Mouse (Mus musculus): ENCODE data around the gene Dot1l. TPM values are rescaled to one million over a fixed set of nuclear protein-coding genes. Genes with fewer than 3 reads are reported as not detected.

Dot1l gene
- 22.3 and 22.4 TPM in 2 replicates for polyA plus RNA-seq (2011; ENCODE audit: insufficient read length, low read depth, missing spikeins)

DNA sequence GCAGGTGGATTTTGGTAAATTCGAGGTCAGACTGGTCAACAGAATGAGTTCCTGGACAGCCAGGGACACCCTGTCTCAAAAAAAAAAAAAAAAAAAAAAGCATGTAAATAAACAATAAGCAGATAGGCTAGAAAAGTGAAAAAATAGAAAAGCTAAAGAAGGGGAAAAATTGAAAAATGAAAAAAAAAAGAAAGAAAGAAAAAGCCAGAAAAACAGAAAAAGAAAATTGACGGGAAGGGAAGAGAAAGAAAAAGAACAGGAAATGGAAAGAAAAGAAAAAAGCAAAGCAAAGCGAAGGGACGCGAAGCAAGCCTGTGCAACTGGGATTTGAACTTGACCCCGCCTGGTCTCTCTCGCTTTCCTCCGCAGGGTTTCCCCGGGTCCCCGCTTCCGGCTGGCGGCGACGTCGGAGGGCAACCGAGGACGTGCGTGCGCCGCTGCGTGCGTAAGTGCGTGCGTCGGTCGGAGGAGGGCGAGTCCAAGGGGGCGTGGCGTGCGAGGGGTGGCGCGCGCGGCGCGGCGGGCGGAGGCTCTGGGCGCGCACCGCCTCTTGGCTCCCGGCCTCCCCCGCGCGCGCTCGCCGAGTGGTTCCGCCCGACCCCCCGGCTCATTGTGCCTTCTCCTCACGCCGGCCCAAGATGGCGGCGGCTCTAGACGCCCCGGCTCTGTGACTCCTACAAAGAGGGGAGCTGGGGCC lies at the start of gene Dot1l:
Gene Dot1l, plus strand, starts transcription at position 613 of the 697 bp plus-strand sequence.
- peak within 1 kb of the TSS; percentile 98 for H3K4me3 ChIP-seq (ENCODE audit: insufficient read depth, low read length)
- peak within 1 kb of the TSS; percentile 15; the same call in 1 of the 2 replicates for H3K27ac ChIP-seq (ENCODE audit: insufficient read depth, low read length)
- peak; percentile 66 for TF ChIP-seq POLR2A (IDR thresholded peaks at IDR 0.05; ENCODE audit: low read depth, low read length)
- no peak for TF ChIP-seq CTCF (IDR thresholded peaks at IDR 0.05; ENCODE audit: borderline replicate concordance, insufficient read depth, low read length)
- H3K4me1 ChIP-seq (ENCODE audit: control insufficient read depth, insufficient read depth, low read length), result peaks cover 19% of the 10 kb centered on the region

DNA sequence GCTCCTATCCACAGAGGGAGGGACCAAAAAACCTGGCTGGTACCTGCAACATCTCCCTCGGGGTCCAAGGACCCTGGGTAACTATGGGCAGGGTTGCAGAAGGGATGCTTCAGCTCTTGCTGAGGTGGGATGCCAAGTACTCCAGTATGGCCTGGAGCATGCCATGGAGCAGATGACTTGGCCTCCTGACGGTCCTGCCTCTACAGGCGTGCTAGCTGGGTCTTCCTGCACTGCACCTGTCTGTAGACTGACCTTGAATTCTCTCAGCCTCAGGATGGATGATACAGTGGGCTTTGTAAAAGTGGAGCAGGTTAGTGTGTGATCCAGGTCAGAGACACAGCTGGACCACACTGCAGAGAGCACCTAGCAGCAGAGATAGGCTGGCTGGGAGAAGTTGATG lies 49.5 kb upstream of the Dot1l start:
- TF ChIP-seq POLR2A (IDR thresholded peaks at IDR 0.05; ENCODE audit: low read depth, low read length) (no peak; the same call in 1 of the 2 replicates), CTCF (IDR thresholded peaks at IDR 0.05; ENCODE audit: borderline replicate concordance, insufficient read depth, low read length) (no peak)
- no peak overlapping the region for H3K27ac ChIP-seq (ENCODE audit: insufficient read depth, low read length)
- no peaks in the 10 kb centered on the region for H3K4me1 ChIP-seq (ENCODE audit: control insufficient read depth, insufficient read depth, low read length)
- H3K4me3 ChIP-seq (ENCODE audit: insufficient read depth, low read length), result no peak overlapping the region

DNA sequence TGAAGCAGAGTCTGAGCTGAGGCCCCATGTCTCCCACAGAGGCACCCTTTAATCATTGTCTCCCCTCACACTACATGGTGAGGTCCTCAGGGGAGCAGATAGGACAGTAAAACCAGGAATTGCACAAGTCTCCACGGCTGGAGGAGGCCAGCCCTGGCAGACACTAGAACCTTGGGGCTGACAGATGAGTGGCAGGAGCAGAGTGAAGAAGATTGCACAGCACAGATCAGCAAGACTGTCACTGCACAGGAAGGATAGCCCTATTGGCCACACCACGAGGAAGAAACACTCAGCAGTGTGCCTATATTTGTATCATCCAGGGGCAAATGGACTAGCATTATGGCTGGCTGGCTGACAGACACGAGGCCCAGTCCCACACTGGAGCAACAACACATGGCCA lies 44.2 kb upstream of the Dot1l start:
- Histone ChIP-seq H3K27ac (ENCODE audit: insufficient read depth, low read length) (no peak overlapping the region), H3K4me3 (ENCODE audit: insufficient read depth, low read length) (no peak overlapping the region), H3K4me1 (ENCODE audit: control insufficient read depth, insufficient read depth, low read length) (no peaks in the 10 kb centered on the region)
- TF ChIP-seq POLR2A (IDR thresholded peaks at IDR 0.05; ENCODE audit: low read depth, low read length) (no peak), CTCF (IDR thresholded peaks at IDR 0.05; ENCODE audit: borderline replicate concordance, insufficient read depth, low read length) (no peak)

DNA sequence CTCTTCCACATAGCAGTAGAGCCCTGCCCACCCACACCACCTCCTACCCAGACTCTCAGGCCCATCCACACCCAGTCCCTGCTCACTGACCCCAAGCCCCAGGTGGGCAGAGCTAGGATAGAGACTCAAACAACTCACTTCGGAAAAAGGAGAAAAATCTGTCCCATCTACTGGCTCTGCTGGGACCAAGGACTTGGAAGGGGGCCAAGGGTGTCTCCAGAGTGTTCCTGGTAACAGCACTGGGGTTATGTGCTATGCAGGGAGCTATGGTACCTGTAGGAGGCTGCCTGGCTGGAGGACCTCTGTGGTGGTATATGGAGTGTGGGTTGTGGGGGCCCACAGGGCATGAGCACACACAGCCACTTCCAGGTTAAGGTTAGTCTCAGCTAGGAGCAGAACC lies 37.7 kb upstream of the Dot1l start:
- Histone ChIP-seq H3K4me3 (ENCODE audit: insufficient read depth, low read length) (no peak overlapping the region), H3K27ac (ENCODE audit: insufficient read depth, low read length) (no peak overlapping the region)
- TF ChIP-seq CTCF (IDR thresholded peaks at IDR 0.05; ENCODE audit: borderline replicate concordance, insufficient read depth, low read length) (no peak), POLR2A (IDR thresholded peaks at IDR 0.05; ENCODE audit: low read depth, low read length) (no peak)

DNA sequence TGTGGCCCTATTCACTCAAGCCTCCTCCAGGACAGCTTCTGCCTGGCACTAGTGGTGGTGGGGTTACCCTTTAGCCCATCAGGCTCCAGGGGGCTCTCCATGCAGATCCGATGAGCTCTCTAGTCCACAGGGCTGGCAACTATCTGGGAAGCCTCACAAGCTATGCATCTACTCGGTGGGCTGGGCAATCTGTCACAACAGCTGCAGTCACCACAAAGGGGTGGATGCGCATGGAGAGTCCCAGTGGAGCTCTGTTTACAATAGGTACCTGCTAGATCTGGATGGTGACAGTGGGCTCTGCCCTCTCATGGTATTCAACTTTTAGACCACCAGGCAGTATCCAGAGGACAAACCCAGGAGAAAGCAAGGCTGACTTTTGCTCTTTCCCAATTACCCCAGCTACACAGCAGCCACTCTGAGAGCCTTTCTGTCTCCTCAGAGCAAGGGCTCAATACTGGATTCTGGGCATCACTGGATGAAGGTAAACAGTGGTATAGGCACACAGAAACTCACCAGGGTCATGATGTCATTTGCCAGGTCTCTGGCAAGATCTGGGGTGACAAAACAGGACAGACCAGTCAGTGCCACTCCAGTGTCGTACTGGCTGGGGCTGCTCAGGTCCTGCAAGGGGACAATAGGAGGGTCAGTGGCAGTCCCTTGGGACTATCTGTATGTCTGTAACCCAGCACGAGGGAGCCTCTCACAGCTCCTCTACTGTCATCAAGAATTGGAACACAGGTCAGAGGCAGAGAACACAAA lies 27.5 kb upstream of the Dot1l start:
- Histone ChIP-seq H3K4me3 (ENCODE audit: insufficient read depth, low read length) (no peak overlapping the region), H3K4me1 (ENCODE audit: control insufficient read depth, insufficient read depth, low read length) (no peaks in the 10 kb centered on the region)

More for the DNA sequence above, 37.7 kb upstream of the Dot1l start:
- no peaks in the 10 kb centered on the region for H3K4me1 ChIP-seq (ENCODE audit: control insufficient read depth, insufficient read depth, low read length)

DNA sequence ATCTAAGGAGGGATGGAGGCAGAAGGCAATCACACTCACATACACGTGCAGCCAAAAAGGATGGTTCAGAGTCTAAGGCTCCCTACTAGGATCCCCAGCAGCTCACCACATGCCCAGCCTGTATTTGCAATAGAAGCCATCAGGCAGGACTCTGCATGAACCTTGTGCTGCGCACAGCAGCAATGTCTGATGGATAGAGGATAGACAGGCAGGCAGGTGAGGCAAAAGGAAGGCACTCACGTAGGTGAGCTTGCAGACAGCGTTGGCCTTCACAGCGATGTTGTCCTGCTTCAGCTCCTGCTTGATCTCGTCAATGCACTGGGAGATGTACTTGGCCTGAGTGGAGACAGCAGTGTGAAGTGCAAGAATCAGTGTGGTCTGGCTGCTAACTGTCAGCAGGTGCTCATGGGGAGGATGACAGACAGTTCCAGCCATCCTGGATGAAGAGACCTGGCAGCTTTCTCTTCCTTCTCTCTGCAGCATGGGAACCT lies 22.4 kb upstream of the Dot1l start:
- TF ChIP-seq CTCF (IDR thresholded peaks at IDR 0.05; ENCODE audit: borderline replicate concordance, insufficient read depth, low read length), result no peak
- TF ChIP-seq POLR2A (IDR thresholded peaks at IDR 0.05; ENCODE audit: low read depth, low read length), result no peak
- no peaks in the 10 kb centered on the region for H3K4me1 ChIP-seq (ENCODE audit: control insufficient read depth, insufficient read depth, low read length)

More for the DNA sequence above, 27.5 kb upstream of the Dot1l start:
- H3K27ac ChIP-seq (ENCODE audit: insufficient read depth, low read length), result no peak overlapping the region
- TF ChIP-seq POLR2A (IDR thresholded peaks at IDR 0.05; ENCODE audit: low read depth, low read length) (no peak), CTCF (IDR thresholded peaks at IDR 0.05; ENCODE audit: borderline replicate concordance, insufficient read depth, low read length) (no peak)

DNA sequence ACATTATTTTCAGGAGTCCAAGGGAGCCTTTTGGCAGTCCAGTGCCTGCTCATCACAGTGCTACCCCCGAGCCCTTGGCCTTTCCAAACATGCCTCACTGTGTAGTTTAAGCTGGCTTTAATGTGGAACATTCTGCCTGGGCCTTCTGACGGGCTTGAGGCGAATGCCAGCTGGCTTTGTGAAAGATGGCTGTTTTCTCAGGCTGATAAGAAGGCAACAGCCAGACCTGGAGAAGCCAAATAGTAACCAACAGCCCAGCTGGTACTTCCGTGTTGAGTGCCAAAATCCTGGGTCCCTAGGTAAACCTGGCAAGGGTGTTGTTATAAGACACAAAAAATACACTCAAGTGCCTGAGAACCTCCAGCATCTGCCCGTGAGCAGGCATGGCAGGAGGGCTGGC lies 18.3 kb upstream of the Dot1l start:
- Histone ChIP-seq H3K27ac (ENCODE audit: insufficient read depth, low read length) (no peak overlapping the region), H3K4me1 (ENCODE audit: control insufficient read depth, insufficient read depth, low read length) (peaks cover 4% of the 10 kb centered on the region), H3K4me3 (ENCODE audit: insufficient read depth, low read length) (no peak overlapping the region)
- TF ChIP-seq POLR2A (IDR thresholded peaks at IDR 0.05; ENCODE audit: low read depth, low read length) (no peak), CTCF (IDR thresholded peaks at IDR 0.05; ENCODE audit: borderline replicate concordance, insufficient read depth, low read length) (no peak)

More for the DNA sequence above, 22.4 kb upstream of the Dot1l start:
- H3K27ac ChIP-seq (ENCODE audit: insufficient read depth, low read length), result no peak overlapping the region
- H3K4me3 ChIP-seq (ENCODE audit: insufficient read depth, low read length), result no peak overlapping the region

DNA sequence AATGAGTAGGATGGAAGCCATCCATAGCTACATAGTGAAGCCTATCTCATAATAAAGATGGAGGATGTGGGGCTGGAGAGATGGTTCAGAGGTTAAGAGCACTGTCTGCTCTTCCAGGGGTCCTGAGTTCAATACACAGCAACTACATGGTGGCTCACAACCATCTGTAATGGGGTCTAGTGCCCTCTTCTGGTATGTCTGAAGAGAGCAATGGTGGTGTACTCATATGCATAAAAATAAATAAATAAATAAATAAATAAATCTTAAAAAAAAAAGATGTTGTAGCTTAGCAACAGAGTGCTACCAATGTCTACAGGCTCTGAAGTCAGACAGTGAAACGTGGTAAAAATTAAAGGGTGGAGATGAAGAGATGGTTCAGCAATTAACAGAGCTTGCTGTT lies 16.3 kb upstream of the Dot1l start:
- no peak for TF ChIP-seq POLR2A (IDR thresholded peaks at IDR 0.05; ENCODE audit: low read depth, low read length)
- TF ChIP-seq CTCF (IDR thresholded peaks at IDR 0.05; ENCODE audit: borderline replicate concordance, insufficient read depth, low read length), result no peak
- H3K27ac ChIP-seq (ENCODE audit: insufficient read depth, low read length), result no peak overlapping the region
- H3K4me3 ChIP-seq (ENCODE audit: insufficient read depth, low read length), result no peak overlapping the region
- peaks cover 4% of the 10 kb centered on the region for H3K4me1 ChIP-seq (ENCODE audit: control insufficient read depth, insufficient read depth, low read length)

DNA sequence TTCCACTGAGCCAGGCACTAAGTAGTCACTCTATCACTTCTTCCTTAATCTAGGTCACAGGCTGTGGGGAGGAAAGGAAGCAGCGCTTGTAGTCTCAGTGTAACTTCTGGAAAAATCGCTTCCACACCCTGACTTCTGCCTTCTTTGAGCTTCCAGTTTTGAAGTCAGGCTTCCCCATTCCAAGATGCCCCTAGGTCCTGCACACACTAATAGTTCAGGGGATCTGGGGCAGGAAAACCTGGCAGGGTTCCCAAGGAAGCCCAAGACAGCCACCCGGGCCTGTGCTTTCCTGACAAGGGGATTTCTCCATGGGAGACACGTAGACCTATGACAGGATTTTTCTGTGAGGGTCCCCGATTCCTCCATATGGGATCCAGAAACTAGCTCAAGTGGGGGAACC lies 13.9 kb upstream of the Dot1l start:
- H3K27ac ChIP-seq (ENCODE audit: insufficient read depth, low read length), result no peak overlapping the region
- TF ChIP-seq CTCF (IDR thresholded peaks at IDR 0.05; ENCODE audit: borderline replicate concordance, insufficient read depth, low read length) (no peak), POLR2A (IDR thresholded peaks at IDR 0.05; ENCODE audit: low read depth, low read length) (no peak)
- H3K4me1 ChIP-seq (ENCODE audit: control insufficient read depth, insufficient read depth, low read length), result peaks cover 4% of the 10 kb centered on the region
- peak overlapping the region; percentile 100 for H3K4me3 ChIP-seq (ENCODE audit: insufficient read depth, low read length)

All from embryonic fibroblast, embryonic 13.5 days (primary cell).